ENCODE assay signal across 8 mouse cellular contexts in genomic region chr3:84814762-84815381, GRCm38 (mm10). TPM values are rescaled to one million over a fixed set of nuclear protein-coding genes. Genes with fewer than 3 reads are reported as not detected.
DNase-seq lines count a peak whose midpoint lies in the region; ATAC-seq and TF ChIP-seq lines count a peak whose summit lies in the region.

Fbxw7 (plus strand) TSS chr3:84815268.

- peak within 1 kb of the TSS; percentile 73 for H3K9ac ChIP-seq in kidney, postnatal 0 days (ENCODE audit: low read depth, low read length)
- H3K9ac ChIP-seq in liver, embryonic 16.5 days (ENCODE audit: low read depth, low read length) = peak within 1 kb of the TSS; percentile 96
- peak within 1 kb of the TSS; percentile 86 for H3K9ac ChIP-seq in stomach, embryonic 14.5 days (replicated peaks; ENCODE audit: low read depth, low read length)

- peaks cover 3% of the 10 kb centered on the region; the same call in 1 of the 2 replicates for H3K36me3 ChIP-seq in heart, embryonic 10.5 days
- no peaks in the 10 kb centered on the region for H3K36me3 ChIP-seq in kidney, postnatal 0 days (ENCODE audit: insufficient read depth, low read length)
- no peaks in the 10 kb centered on the region for H3K36me3 ChIP-seq in liver, embryonic 16.5 days (ENCODE audit: control insufficient read depth, insufficient read depth)
- H3K36me3 ChIP-seq in stomach, embryonic 14.5 days (ENCODE audit: control insufficient read depth, insufficient read depth, low read length) = no peaks in the 10 kb centered on the region

- TF ChIP-seq CTCF in cerebellum, adult 2 months (IDR thresholded peaks at IDR 0.05; ENCODE audit: borderline replicate concordance, insufficient read depth, low read depth, low read length) = no peak
- TF ChIP-seq CTCF in kidney, postnatal 0 days (IDR thresholded peaks at IDR 0.05; ENCODE audit: low read depth) = no peak

- peak within 1 kb of the TSS; percentile 99 for H3K4me2 ChIP-seq in kidney, postnatal 0 days (ENCODE audit: low read length)
- peak within 1 kb of the TSS; percentile 99 for H3K4me2 ChIP-seq in liver, embryonic 16.5 days (ENCODE audit: low read depth, low read length)
- peak within 1 kb of the TSS; percentile 84 for H3K4me2 ChIP-seq in stomach, embryonic 14.5 days (replicated peaks; ENCODE audit: low read depth, low read length)

- ATAC-seq in kidney, postnatal 0 days (replicated peaks; ENCODE audit: low FRiP score, low read depth) = peak; percentile 41
- peak; percentile 7 for ATAC-seq in liver, embryonic 16.5 days (ENCODE audit: low read depth)
- peak; percentile 40; the same call in 1 of the 2 replicates for ATAC-seq in stomach, embryonic 14.5 days (ENCODE audit: insufficient number of reproducible peaks, insufficient read depth, low FRiP score, low read depth)

- H3K9me3 ChIP-seq in heart, embryonic 10.5 days = no peaks in the 10 kb centered on the region
- H3K9me3 ChIP-seq in kidney, postnatal 0 days (replicated peaks; ENCODE audit: low read length) = no peaks in the 10 kb centered on the region
- H3K9me3 ChIP-seq in liver, embryonic 16.5 days (replicated peaks; ENCODE audit: control insufficient read depth, low read length) = no peaks in the 10 kb centered on the region
- no peaks in the 10 kb centered on the region for H3K9me3 ChIP-seq in stomach, embryonic 14.5 days (ENCODE audit: control insufficient read depth, low read depth, low read length)

- WGBS in cerebellum, adult 2 months = under 1% methylated on average over 75 of the region's 76 CpGs
- under 1% methylated on average over 61 of the region's 76 CpGs for WGBS in heart, embryonic 10.5 days
- WGBS in kidney, postnatal 0 days = under 1% methylated on average over 34 of the region's 76 CpGs
- WGBS in liver, embryonic 16.5 days (ENCODE audit: insufficient replicate concordance) = under 1% methylated on average over 60 of the region's 76 CpGs
- WGBS in stomach, embryonic 14.5 days = under 1% methylated on average over 63 of the region's 76 CpGs

- peak within 1 kb of the TSS; percentile 92 for H3K4me3 ChIP-seq in cerebellum, adult 2 months (replicated peaks; ENCODE audit: insufficient read depth, low read depth, low read length)
- peak within 1 kb of the TSS; percentile 97 for H3K4me3 ChIP-seq in heart, embryonic 10.5 days
- peak within 1 kb of the TSS; percentile 96 for H3K4me3 ChIP-seq in kidney, postnatal 0 days (replicated peaks; ENCODE audit: low read depth, low read length)
- peak within 1 kb of the TSS; percentile 100 for H3K4me3 ChIP-seq in liver, embryonic 16.5 days (ENCODE audit: low read depth, low read length)
- H3K4me3 ChIP-seq in stomach, embryonic 14.5 days (ENCODE audit: low read depth, low read length) = peak within 1 kb of the TSS; percentile 98

- no peaks in the 10 kb centered on the region for H3K27me3 ChIP-seq in cerebellum, adult 2 months (ENCODE audit: control insufficient read depth, insufficient read depth, low read length)
- no peaks in the 10 kb centered on the region for H3K27me3 ChIP-seq in heart, embryonic 10.5 days (ENCODE audit: insufficient read depth, poor library complexity, severe bottlenecking)
- no peaks in the 10 kb centered on the region for H3K27me3 ChIP-seq in kidney, postnatal 0 days (ENCODE audit: insufficient read depth, low read length)
- no peaks in the 10 kb centered on the region for H3K27me3 ChIP-seq in liver, embryonic 16.5 days (ENCODE audit: control insufficient read depth, insufficient read depth, low read depth, low read length)
- no peaks in the 10 kb centered on the region for H3K27me3 ChIP-seq in stomach, embryonic 14.5 days (ENCODE audit: control insufficient read depth, insufficient read depth, low read length)

- no peak for TF ChIP-seq POLR2A in cerebellum, adult 2 months (IDR thresholded peaks at IDR 0.05; ENCODE audit: borderline replicate concordance, insufficient read depth, low read length)

- DNase-seq in cerebellum, adult 2 months = no peak
- DNase-seq in cerebellum, adult 9-10 months = no peak
- DNase-seq in CD4-positive helper T cell, adult 2 months (ENCODE audit: low read depth, low spot score) = peak; percentile 54
- DNase-seq in embryo, embryonic 9.5 days (ENCODE audit: extremely low spot score) = peak; percentile 33
- no peak for DNase-seq in heart, embryonic 10.5 days (ENCODE audit: low spot score)
- peak; percentile 21 for DNase-seq in kidney, postnatal 0 days (ENCODE audit: low spot score)

- no peaks in the 10 kb centered on the region; the same call in 1 of the 2 replicates for H3K4me1 ChIP-seq in cerebellum, adult 2 months (ENCODE audit: control insufficient read depth, insufficient read depth, low read length)
- H3K4me1 ChIP-seq in heart, embryonic 10.5 days = peaks cover 24% of the 10 kb centered on the region
- 0 out of 2 replicates have a peak, but pooled peaks cover 4% of the 10 kb centered on the region for H3K4me1 ChIP-seq in kidney, postnatal 0 days (replicated peaks; ENCODE audit: insufficient read depth, low read length)
- peaks cover 24% of the 10 kb centered on the region for H3K4me1 ChIP-seq in liver, embryonic 16.5 days (ENCODE audit: control insufficient read depth, low read depth, low read length)
- peaks cover 10% of the 10 kb centered on the region for H3K4me1 ChIP-seq in stomach, embryonic 14.5 days (ENCODE audit: control insufficient read depth, insufficient read depth, low read length)

- H3K27ac ChIP-seq in cerebellum, adult 2 months (ENCODE audit: insufficient read depth, low read length) = peak within 1 kb of the TSS; percentile 69
- H3K27ac ChIP-seq in heart, embryonic 10.5 days = peak within 1 kb of the TSS; percentile 94
- peak within 1 kb of the TSS; percentile 93 for H3K27ac ChIP-seq in kidney, postnatal 0 days
- peak within 1 kb of the TSS; percentile 98 for H3K27ac ChIP-seq in liver, embryonic 16.5 days (ENCODE audit: low read length)
- H3K27ac ChIP-seq in stomach, embryonic 14.5 days (ENCODE audit: low read length) = peak within 1 kb of the TSS; percentile 96

RNA-seq across cellular contexts. Expression of gene Fbxw7, which starts in this region (rescaled TPM):
- polyA plus RNA-seq in cerebellum, adult 2 months (2012; rRNA removed) = 76.2 and 87.9 TPM in 2 replicates
- polyA plus RNA-seq in heart, embryonic 10.5 days (2016; fragmentation: Nextera tagmentation; extraction: Ambion mirVana) = 6.3 and 7.9 TPM in 2 replicates
- polyA plus RNA-seq in kidney, postnatal 0 days (2015; fragmentation: Nextera tagmentation; extraction: Ambion mirVana) = 7.6 and 7.7 TPM in 2 replicates
- polyA plus RNA-seq in liver, embryonic 16.5 days (2015; fragmentation: Nextera tagmentation; extraction: Ambion mirVana) = 2.8 TPM in 2 replicates
- 16.8 and 17.8 TPM in 2 replicates for polyA plus RNA-seq in stomach, embryonic 14.5 days (2014; fragmentation: Nextera tagmentation; extraction: Ambion mirVana)

Comparison
In these comparisons a context has a peak if more than half of its experiments do, and no peak if none do; other contexts are left out.
1. DNase-seq: peak in CD4-positive helper T cell, adult 2 months (single experiment), embryo, embryonic 9.5 days (single experiment) and kidney, postnatal 0 days (single experiment); none in cerebellum, adult 2 months (0 of 2), cerebellum, adult 9-10 months (single experiment) and heart, embryonic 10.5 days (single experiment).
2. Peak in every context shown above with its lines, with median percentiles within 50 percentile points of each other: H3K27ac ChIP-seq, H3K4me3 ChIP-seq, ATAC-seq, H3K4me2 ChIP-seq and H3K9ac ChIP-seq.